Mouse (Mus musculus) liver, embryonic 14.5 days (tissue): Measurements from ENCODE around the gene Szrd1. TPM values are rescaled to one million over a fixed set of nuclear protein-coding genes. Genes with fewer than 3 reads are reported as not detected.

Experiments used
- ATAC-seq: fragments of 200-750 bp; cut with Nextera tagmentation; 2 replicates; pipeline ENCODE4 v1.8.0; 2017; ENCODE audit warnings: moderate number of reproducible peaks, mild to moderate bottlenecking, moderate library complexity; ENCODE audit not compliant: insufficient read depth
- DNase-seq, 3 experiments: peaks; one replicate each; pipeline ENCODE4 v3.0.0-alpha.2; 2012 to 2013; ENCODE audit warnings: low read depth in 3 of 3, low spot score in 3 of 3
- H3K27ac ChIP-seq: fragments of 300-500 bp; sonication (generic); 2 replicates; pipeline ENCODE4 v1.5.1; 2014; ENCODE audit warnings: moderate library complexity, mild to moderate bottlenecking, control low read depth, inconsistent platforms
- H3K27me3 ChIP-seq: fragments of 300-500 bp; sonication (generic); 2 replicates; pipeline ENCODE4 v1.6.1; 2014; ENCODE audit warnings: mild to moderate bottlenecking, low read length, moderate library complexity; ENCODE audit not compliant: control insufficient read depth, insufficient read depth
- H3K36me3 ChIP-seq: fragments of 300-500 bp; sonication (generic); replicated peaks from 2 replicates; pipeline ENCODE4 v1.6.1; 2014; ENCODE audit warnings: low read depth; ENCODE audit not compliant: control insufficient read depth, insufficient read depth
- H3K4me1 ChIP-seq, 2 experiments: fragments of 200-500 bp in 1 of 2; fragments of 300-500 bp in 1 of 2; sonication (generic) in 1 of 2; replicated peaks; 2 replicates each; pipeline ENCODE4 v1.6.1; 2012 to 2014; ENCODE audit warnings: antibody characterized with exemption in 1 of 2, inconsistent platforms in 1 of 2, low read length in 1 of 2; ENCODE audit not compliant: control insufficient read depth in 2 of 2, insufficient read depth in 2 of 2
- H3K4me2 ChIP-seq: fragments of 300-500 bp; sonication (generic); 2 replicates; pipeline ENCODE4 v1.6.1; 2014; ENCODE audit warnings: low read depth, mild to moderate bottlenecking, control low read depth, moderate library complexity
- H3K4me3 ChIP-seq, 2 experiments: fragments of 200-500 bp in 1 of 2; fragments of 300-500 bp in 1 of 2; sonication (generic) in 1 of 2; 2 replicates each; pipeline ENCODE4 v1.5.1; 2012 to 2014; ENCODE audit warnings: low read depth in 2 of 2, low read length in 2 of 2, mild to moderate bottlenecking in 2 of 2, control low read depth in 1 of 2, inconsistent platforms in 1 of 2, moderate library complexity in 1 of 2; ENCODE audit not compliant: insufficient read depth in 1 of 2
- H3K9ac ChIP-seq: fragments of 300-500 bp; sonication (generic); replicated peaks from 2 replicates; pipeline ENCODE4 v1.6.1; 2014; ENCODE audit warnings: mild to moderate bottlenecking, control low read depth, moderate library complexity
- H3K9me3 ChIP-seq: fragments of 300-500 bp; sonication (generic); 2 replicates; pipeline ENCODE4 v1.6.1; 2016; ENCODE audit warnings: low read length, mixed read lengths; ENCODE audit not compliant: control insufficient read depth
- CTCF ChIP-seq: IDR thresholded peaks from 2 replicates; pipeline ENCODE4 v1.5.1; 2016; ENCODE audit warnings: antibody characterized with exemption, low read depth, control low read depth
- EP300 ChIP-seq: IDR thresholded peaks from 2 replicates; pipeline ENCODE4 v1.6.1; 2016; ENCODE audit warnings: antibody characterized with exemption, low read depth
- WGBS: fragments of 180-500 bp; shearing (Covaris S2); extraction: QIAGEN DNeasy Blood & Tissue Kit; methylation state at CpG from one replicate; pipeline ENCODE4 v1.1.7; 2014; ENCODE audit not compliant: insufficient replicate concordance; 5-methylcytosine and 5-hydroxymethylcytosine counted together
- polyA plus RNA-seq, 2 experiments: library from polyadenylated mRNA; depleted of rRNA in 1 of 2; stranded (reverse) in 1 of 2; unstranded in 1 of 2; fragments of >200 nt; fragmentation: Nextera tagmentation in 1 of 2; extraction: Ambion mirVana in 1 of 2; gene quantifications; 2 replicates each; pipeline versions ENCODE4 v1.2.1 to v1.2.3; 2012 to 2014

Gene Szrd1
- polyA plus RNA-seq, 2 experiments, result 13.3 to 14.3 TPM

DNA sequence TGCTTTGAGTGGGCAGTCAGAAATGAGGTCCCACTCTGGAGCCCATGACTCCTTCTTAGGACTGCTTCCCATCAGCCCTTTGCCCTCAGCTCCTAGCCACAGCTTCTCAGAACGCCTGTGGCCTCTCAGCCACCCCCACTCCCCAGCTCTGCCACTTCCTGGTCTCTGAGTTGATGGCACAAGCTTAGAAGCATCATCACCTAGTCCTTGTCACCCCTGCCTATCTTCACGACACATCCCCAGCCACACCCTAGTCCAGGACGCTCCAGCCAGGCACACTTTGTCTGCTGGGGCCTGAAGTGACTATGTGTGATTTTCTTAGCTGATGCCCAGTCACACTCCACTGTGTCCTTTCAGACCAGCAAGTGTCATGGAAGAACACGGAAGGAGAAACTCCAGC, 40.6 kb downstream of the Szrd1 start:
- no peak for DNase-seq
- no peak overlapping the region for H3K27ac ChIP-seq
- H3K4me2 ChIP-seq, result no peak overlapping the region
- 7% methylated on average over 4 of the region's 4 CpGs for WGBS
- H3K9me3 ChIP-seq, result no peaks in the 10 kb centered on the region
- peak; percentile 61 for ATAC-seq
- no peak overlapping the region for H3K4me3 ChIP-seq
- no peaks in the 10 kb centered on the region for H3K36me3 ChIP-seq
- H3K27me3 ChIP-seq, result no peaks in the 10 kb centered on the region
- H3K4me1 ChIP-seq, result peaks cover 7 to 13% of the 10 kb centered on the region in 2 experiments; a peak in 3 of 4 replicates
- no peak overlapping the region for H3K9ac ChIP-seq
- TF ChIP-seq EP300, result no peak
- TF ChIP-seq CTCF, result no peak

DNA sequence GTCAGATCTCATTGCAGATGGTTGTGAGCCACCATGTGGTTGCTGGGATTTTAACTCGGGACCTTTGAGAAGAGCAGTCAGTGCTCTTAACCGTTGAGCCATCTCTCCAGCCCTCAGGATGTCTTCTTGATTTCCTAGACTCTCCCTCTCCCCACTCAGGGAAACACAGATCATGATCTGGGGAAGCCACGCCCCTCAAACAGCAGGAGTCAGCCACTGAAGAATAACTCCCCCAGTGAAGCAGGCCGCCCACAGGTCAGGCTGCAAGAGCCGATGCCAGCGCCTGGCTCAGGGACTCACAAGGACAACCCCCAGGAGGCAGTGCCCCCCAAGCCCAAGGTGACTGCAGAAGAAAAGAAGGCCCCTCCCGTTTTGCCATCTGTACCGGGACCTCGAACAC, 42.9 kb downstream of the Szrd1 start:
- TF ChIP-seq EP300 (no peak), CTCF (no peak)
- DNase-seq (no peak), ATAC-seq (no peak)
- no peaks in the 10 kb centered on the region for H3K9me3 ChIP-seq
- H3K9ac ChIP-seq, result no peak overlapping the region
- WGBS, result 27% methylated on average over 9 of the region's 9 CpGs
- H3K27ac ChIP-seq, result no peak overlapping the region
- no peak overlapping the region for H3K4me2 ChIP-seq
- H3K36me3 ChIP-seq, result no peaks in the 10 kb centered on the region
- no peaks in the 10 kb centered on the region for H3K27me3 ChIP-seq
- H3K4me3 ChIP-seq, result no peak overlapping the region
- peaks cover 7 to 13% of the 10 kb centered on the region in 2 experiments; a peak in 3 of 4 replicates for H3K4me1 ChIP-seq

GRCm38 (mm10) chr4:141095016-141095415, 44.6 kb downstream of the Szrd1 start:
- Histone ChIP-seq H3K9ac (no peak overlapping the region), H3K36me3 (no peaks in the 10 kb centered on the region), H3K27ac (no peak overlapping the region), H3K9me3 (no peaks in the 10 kb centered on the region), H3K4me3 (no peak overlapping the region), H3K27me3 (no peaks in the 10 kb centered on the region), H3K4me2 (no peak overlapping the region), H3K4me1 (peaks cover 7 to 13% of the 10 kb centered on the region in 2 experiments; a peak in 3 of 4 replicates)
- TF ChIP-seq CTCF (no peak), EP300 (no peak)
- WGBS, result 72% methylated on average over 10 of the region's 10 CpGs
- DNase-seq (no peak), ATAC-seq (no peak)

DNA sequence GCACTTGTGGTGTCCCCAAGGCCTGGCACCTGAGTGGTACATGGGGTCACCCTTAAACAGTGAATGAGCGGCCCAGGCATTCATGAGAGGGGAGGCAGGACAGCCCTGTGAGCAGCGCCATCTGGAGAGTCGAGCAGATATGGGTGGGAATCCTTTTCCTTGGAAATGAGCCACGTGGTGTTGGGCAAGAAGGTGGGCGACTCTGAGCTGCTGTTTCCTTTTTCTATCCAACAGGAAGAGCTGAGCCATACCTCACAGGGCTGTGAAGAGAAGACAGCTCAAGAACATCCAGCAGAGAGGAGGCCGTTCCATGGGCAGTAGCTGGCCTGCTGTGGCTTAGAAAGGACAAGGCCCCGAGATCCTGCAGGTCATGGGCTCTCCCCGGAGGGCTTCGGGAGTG, 50.9 kb downstream of the Szrd1 start:
- no peak overlapping the region for H3K4me2 ChIP-seq
- ATAC-seq (no peak), DNase-seq (no peak)
- no peaks in the 10 kb centered on the region for H3K36me3 ChIP-seq
- no peak overlapping the region for H3K27ac ChIP-seq
- H3K27me3 ChIP-seq, result no peaks in the 10 kb centered on the region
- TF ChIP-seq EP300, result no peak
- TF ChIP-seq CTCF, result no peak
- WGBS, result 52% methylated on average over 9 of the region's 9 CpGs
- H3K4me3 ChIP-seq, result no peak overlapping the region
- no peak overlapping the region for H3K9ac ChIP-seq
- no peaks in the 10 kb centered on the region for H3K9me3 ChIP-seq
- peaks cover 0 to 6% of the 10 kb centered on the region in 2 experiments; a peak in 1 of 4 replicates for H3K4me1 ChIP-seq

DNA sequence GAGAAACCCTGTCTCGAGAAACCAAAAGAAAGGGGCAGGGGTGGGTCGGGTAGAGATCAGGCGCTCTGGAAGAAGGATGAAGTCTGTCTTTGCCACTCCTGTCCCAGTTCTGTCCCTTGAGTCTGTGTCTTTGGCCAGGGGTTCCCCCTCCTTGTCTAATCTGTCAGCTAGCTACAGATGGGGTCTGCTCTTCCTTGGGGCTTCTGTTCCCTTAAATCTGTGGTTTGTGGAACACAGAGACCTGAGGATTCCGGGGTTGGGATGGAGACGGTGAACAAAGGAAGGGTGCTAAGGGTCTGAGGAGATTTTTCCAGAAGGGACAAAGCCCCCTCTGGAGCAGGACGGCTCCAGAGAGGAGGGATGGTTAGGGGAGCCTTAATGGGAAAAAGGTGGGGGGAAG, 51.5 kb downstream of the Szrd1 start, which contains the start of gene Spata21:
Spata21 (plus strand) TSS at position 301 of the 400 bp plus-strand sequence.
- Histone ChIP-seq H3K4me2 (no peak within 1 kb of the TSS), H3K9ac (no peak within 1 kb of the TSS), H3K4me1 (peaks cover 0 to 6% of the 10 kb centered on the region in 2 experiments; a peak in 1 of 4 replicates), H3K27ac (no peak within 1 kb of the TSS), H3K4me3 (no peak within 1 kb of the TSS), H3K36me3 (no peaks in the 10 kb centered on the region), H3K9me3 (no peaks in the 10 kb centered on the region), H3K27me3 (no peaks in the 10 kb centered on the region)
- 70% methylated on average over 6 of the region's 6 CpGs for WGBS
- DNase-seq, result no peak
- no peak for TF ChIP-seq CTCF
- no peak for TF ChIP-seq EP300
- no peak for ATAC-seq
